Mouse (Mus musculus) mouse trophoblast stem cell (cell line): ENCODE results near the gene Hip1.

ENCODE experiments used
- in situ Hi-C, 2 experiments: fragments of 300-500 bp; cut with MseI, MboI; formaldehyde crosslinking; loops; 2 replicates in 1 of 2; 3 replicates in 1 of 2; pipeline ENCODE4 v1.15.1; 2025

The Hip1 gene

GRCm38 (mm10) chr5:135533431-135533830, 11.5 kb downstream of the Hip1 start:
- in situ Hi-C loops = no loop called here

- in situ Hi-C loops = no loop called here
Measured at GRCm38 (mm10) chr5:135531306-135531845, 13.5 kb downstream of the Hip1 start.

GRCm38 (mm10) chr5:135529964-135530363, 15.0 kb downstream of the Hip1 start:
- in situ Hi-C loops = no loop called here

- in situ Hi-C loops = no loop called here
Measured at GRCm38 (mm10) chr5:135529310-135529709, 15.6 kb downstream of the Hip1 start.

GRCm38 (mm10) chr5:135527986-135528385, 16.9 kb downstream of the Hip1 start:
- in situ Hi-C loops = no loop called here

GRCm38 (mm10) chr5:135524660-135525560, 20.0 kb downstream of the Hip1 start:
- in situ Hi-C loops = no loop called here

GRCm38 (mm10) chr5:135524087-135524486, 20.8 kb downstream of the Hip1 start:
- in situ Hi-C loops = no loop called here

- in situ Hi-C loops = no loop called here
Measured at GRCm38 (mm10) chr5:135522111-135522722, 22.7 kb downstream of the Hip1 start.

- in situ Hi-C loops = no loop called here
Measured at GRCm38 (mm10) chr5:135517348-135517883, 27.5 kb downstream of the Hip1 start.

- in situ Hi-C loops = no loop called here
Measured at GRCm38 (mm10) chr5:135513131-135513530, 31.8 kb downstream of the Hip1 start.

GRCm38 (mm10) chr5:135511105-135511504, 33.8 kb downstream of the Hip1 start:
- in situ Hi-C loops = no loop called here

- in situ Hi-C loops = no loop called here
Measured at GRCm38 (mm10) chr5:135508284-135508683, 36.6 kb downstream of the Hip1 start.

- in situ Hi-C loops = no loop called here
Measured at GRCm38 (mm10) chr5:135507561-135508273, 37.2 kb downstream of the Hip1 start.

GRCm38 (mm10) chr5:135505442-135505841, 39.5 kb downstream of the Hip1 start:
- in situ Hi-C loops = no loop called here

- in situ Hi-C loops = no loop called here
Measured at GRCm38 (mm10) chr5:135502931-135503330, 42.0 kb downstream of the Hip1 start.

GRCm38 (mm10) chr5:135502027-135502426, 42.9 kb downstream of the Hip1 start:
- in situ Hi-C loops = no loop called here

- in situ Hi-C loops = no loop called here
Measured at GRCm38 (mm10) chr5:135498914-135499313, 46.0 kb downstream of the Hip1 start.

- in situ Hi-C loops = no loop called here
Measured at GRCm38 (mm10) chr5:135497347-135497955, 47.5 kb downstream of the Hip1 start.

- in situ Hi-C loops = no loop called here
Measured at GRCm38 (mm10) chr5:135496489-135496888, 48.4 kb downstream of the Hip1 start.

- in situ Hi-C loops = no loop called here
Measured at GRCm38 (mm10) chr5:135495471-135495870, 49.4 kb downstream of the Hip1 start.

- in situ Hi-C loops = no loop called here
Measured at GRCm38 (mm10) chr5:135494183-135494910, 50.6 kb downstream of the Hip1 start.
